Mouse (Mus musculus): ENCODE results near the gene Tmprss6. TPM values are rescaled to one million over a fixed set of nuclear protein-coding genes. Genes with fewer than 3 reads are reported as not detected.

The Tmprss6 gene
- total RNA-seq, 2 experiments from 2014 or later = 0.87 TPM; not detected in 1

DNA sequence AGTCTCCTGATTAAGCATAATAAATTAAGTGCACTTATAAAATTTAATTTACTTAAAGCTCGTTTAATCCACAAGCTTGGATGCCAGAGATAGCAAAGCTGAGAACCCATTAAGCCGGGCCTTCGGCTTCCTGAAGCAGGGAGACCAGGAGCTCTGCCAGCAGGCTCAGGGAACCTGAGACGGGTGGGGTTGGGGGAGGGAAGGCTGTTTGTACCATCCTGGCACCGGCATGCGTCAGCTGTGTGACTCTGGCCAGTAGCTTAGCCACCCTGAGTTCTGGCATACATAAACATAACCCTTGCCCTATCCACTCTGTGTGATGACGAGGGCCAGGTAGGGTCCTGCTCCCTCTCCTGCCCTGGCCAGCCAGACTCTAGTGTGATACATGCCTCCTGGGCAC is 12.4 kb downstream of the Tmprss6 start:
- no peak overlapping the region for H3K27ac ChIP-seq
- DNase-seq (ENCODE audit: extremely low spot score in 1 of 2, low spot score in 2 of 2) = no peak
- H3K4me3 ChIP-seq = no peak overlapping the region
- no peak for TF ChIP-seq CTCF (IDR thresholded peaks at IDR 0.05)
- intact Hi-C loops (cut with DNase I) = no loop called here

DNA sequence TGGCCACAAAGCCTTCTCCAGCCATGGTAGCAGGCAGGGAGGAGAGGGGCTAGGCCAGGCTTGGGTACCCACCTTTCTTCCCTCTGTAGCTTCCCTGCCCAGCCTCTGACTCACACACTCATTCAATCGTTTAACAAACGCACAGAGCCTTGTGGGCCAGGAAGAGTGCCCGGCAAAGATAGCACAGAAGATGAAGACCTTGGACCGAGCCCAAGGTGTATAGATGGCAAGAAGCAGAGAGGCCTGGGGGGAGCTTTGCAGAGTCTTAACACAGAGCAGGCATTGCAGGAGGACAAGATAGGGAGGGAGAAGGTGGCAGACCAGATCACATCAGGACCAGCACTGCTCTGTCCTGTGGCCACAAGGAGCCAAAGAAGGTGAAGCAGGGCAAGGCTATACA is 13.3 kb downstream of the Tmprss6 start:
- TF ChIP-seq CTCF (IDR thresholded peaks at IDR 0.05) = no peak
- intact Hi-C loops (cut with DNase I) = no loop called here
- DNase-seq (ENCODE audit: extremely low spot score in 1 of 2, low spot score in 2 of 2) = no peak
- no peak overlapping the region for H3K27ac ChIP-seq
- no peak overlapping the region for H3K4me3 ChIP-seq

DNA sequence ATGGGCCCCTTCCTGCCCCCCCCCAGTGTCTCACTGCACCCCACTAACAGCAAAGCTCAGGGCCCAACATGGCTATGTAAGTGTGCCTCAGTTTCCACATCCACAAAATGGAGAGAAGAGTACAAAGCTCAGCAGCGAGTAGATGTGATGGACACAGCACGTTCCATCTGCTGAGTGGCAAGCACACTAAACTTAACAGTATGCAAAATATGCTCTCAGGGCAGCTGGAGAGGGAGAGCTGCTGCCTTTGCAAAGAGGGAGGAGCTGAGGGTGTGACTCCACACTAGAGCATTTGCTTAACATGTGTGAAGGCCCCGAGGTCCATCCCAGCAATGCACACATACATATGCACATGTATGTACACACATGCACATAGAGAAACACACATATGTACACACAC is 15.5 kb downstream of the Tmprss6 start:
- intact Hi-C loops (cut with DNase I) = no loop called here
- Histone ChIP-seq H3K27ac (no peak overlapping the region), H3K4me3 (no peak overlapping the region)
- no peak for DNase-seq (ENCODE audit: extremely low spot score in 1 of 2, low spot score in 2 of 2)
- no peak for TF ChIP-seq CTCF (IDR thresholded peaks at IDR 0.05)

DNA sequence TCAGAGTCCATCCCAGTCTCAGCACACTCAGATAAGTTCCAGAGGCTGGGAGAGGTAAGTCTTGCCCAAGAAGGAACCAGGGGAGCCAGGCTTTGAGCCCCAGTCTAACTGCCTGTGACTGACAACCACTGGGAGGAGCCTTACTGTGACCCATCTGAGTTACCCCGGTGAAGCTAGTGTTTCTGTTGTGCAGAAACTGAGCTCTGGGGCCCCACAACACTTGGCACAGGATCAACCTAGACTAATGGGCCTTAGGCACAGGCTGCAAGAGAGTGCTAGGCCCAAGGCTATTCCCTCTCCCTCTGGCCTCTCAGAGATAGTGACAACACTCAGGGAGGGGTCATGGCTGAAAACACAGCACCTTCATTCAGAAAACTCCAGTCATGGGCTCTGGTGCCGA is 17.2 kb downstream of the Tmprss6 start:
- H3K4me3 ChIP-seq = no peak overlapping the region
- no peak for DNase-seq (ENCODE audit: extremely low spot score in 1 of 2, low spot score in 2 of 2)
- intact Hi-C loops (cut with DNase I) = no loop called here
- no peak overlapping the region for H3K27ac ChIP-seq
- no peak for TF ChIP-seq CTCF (IDR thresholded peaks at IDR 0.05)

DNA sequence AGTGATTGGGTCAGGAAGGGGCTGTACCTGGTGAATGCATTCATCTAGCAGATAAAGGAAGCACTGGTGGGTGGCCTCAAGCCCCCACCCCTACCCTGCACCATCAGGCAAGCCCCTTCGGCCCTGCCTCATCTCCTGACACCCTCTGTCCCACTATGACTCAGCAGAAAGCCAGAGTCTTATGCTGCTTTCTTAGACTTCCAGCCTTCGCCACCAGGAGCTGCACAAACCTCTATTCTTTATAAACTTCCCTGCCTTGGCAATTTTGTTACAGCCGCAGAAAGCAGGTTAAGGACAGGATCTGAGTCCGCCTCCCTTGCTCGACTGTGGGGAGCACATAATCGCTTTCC is 18.0 kb downstream of the Tmprss6 start:
- intact Hi-C loops (cut with DNase I) = no loop called here
- TF ChIP-seq CTCF (IDR thresholded peaks at IDR 0.05) = no peak; the same call in 1 of the 2 replicates

DNA sequence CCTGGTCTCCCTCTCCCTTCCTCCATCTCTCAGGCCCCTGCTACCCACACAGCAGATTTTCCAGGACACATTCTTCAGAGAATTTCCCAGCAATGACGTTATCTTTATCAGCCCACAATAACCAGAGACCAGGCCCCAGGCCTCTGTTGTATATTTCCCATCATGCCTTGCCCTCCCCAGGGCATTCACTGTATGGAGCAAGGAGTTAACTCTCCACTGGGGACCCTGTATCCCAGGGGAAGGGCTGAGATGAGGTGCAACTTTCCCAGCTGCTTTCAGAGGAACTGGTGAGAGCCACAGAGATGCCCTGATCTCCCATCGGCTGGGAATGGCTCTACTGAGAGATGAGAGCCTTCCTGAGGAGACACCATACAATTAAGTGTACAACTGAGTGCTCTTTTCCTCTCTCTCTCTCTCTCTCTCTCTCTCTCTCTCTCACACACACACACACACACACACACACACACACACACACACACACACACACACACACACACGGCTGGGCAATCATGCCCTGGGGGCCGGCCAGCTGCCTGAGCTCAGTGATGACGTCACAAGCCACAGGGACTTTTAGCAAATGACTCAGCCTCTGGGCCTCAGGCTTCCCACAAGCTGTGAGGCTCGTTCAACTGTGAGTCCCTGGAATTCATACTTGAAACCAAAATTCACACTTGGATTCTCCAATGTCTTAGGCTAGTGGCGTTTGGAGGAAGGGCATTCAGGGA is 18.6 kb downstream of the Tmprss6 start:
- Histone ChIP-seq H3K4me3 (no peak overlapping the region), H3K27ac (peak overlapping the region; percentile 63; the same call in 1 of the 2 replicates)
- no peak for DNase-seq (ENCODE audit: extremely low spot score in 1 of 2, low spot score in 2 of 2)
- intact Hi-C loops (cut with DNase I) = loop anchor here (5.0 to 10.0 kb wide), 2 partner anchors 62 to 295 kb away; no protein-coding TSS in a partner anchor
- TF ChIP-seq CTCF (IDR thresholded peaks at IDR 0.05) = no peak

More for the DNA sequence above, 18.0 kb downstream of the Tmprss6 start:
- H3K27ac ChIP-seq = peak overlapping the region; percentile 47; the same call in 1 of the 2 replicates
- no peak for DNase-seq (ENCODE audit: extremely low spot score in 1 of 2, low spot score in 2 of 2)
- no peak overlapping the region for H3K4me3 ChIP-seq

DNA sequence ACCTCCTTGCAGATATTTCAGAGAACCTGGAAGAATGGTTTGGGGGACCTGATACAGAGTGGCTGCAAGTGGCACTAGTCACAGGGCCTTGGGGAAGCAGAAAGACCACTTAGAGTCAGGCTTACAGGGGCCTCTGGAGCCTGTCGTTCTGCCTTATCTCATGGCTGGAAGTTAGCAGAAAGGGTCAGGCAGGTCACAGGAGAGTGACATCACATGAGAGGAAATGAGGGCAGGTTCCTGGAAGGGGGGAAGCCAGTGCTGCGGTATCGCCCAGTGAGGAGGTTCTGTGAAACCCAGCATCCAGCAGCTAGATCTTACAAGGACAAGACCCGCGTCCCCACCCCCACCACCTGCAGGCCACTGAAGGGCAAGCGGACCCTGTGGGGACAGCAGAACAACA is 19.3 kb downstream of the Tmprss6 start:
- Histone ChIP-seq H3K4me3 (no peak overlapping the region), H3K27ac (no peak overlapping the region)
- no peak for DNase-seq (ENCODE audit: extremely low spot score in 1 of 2, low spot score in 2 of 2)
- intact Hi-C loops (cut with DNase I) = loop anchor here (5.0 to 10.0 kb wide), 2 partner anchors 63 to 296 kb away; no protein-coding TSS in a partner anchor
- TF ChIP-seq CTCF (IDR thresholded peaks at IDR 0.05) = no peak

DNA sequence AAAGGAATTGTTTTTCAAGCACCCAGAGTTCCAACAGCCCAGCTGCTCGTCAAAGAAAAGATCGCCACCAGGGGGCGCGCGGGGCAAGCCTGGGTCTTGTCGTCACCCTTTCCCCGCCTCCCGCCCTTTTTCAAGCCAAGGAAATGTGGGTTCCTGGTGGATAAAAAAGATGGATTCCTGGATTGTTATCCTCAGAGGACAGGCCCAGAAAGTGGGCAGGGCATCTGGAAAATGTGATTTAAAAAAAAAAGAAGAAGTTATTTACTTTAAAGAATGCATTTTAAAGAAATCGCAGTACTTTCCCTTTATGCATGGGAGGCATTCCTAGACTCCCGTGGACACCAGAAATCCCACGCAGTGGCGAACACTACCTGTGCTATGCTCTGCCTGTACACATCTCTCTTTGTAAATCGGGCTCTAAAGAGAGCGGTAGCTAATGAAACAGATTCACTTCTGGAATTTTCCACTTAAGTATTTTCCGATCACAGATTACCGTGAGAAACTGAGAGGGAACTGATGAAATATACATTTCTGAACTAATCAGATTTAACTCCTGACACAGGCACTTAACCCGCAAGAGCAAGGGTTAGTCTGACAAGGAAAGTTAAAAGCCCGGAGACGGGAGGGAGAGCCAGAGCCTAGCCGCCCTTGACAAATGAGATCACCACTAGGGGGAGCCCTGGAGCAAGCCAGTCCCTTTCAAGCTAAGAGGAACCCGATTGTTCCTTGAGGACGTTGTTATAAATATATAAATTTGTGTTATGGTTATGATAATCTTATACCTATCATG is 20.5 kb downstream of the Tmprss6 start:
- peak; percentile 92 for TF ChIP-seq CTCF (IDR thresholded peaks at IDR 0.05)
- DNase-seq (ENCODE audit: extremely low spot score in 1 of 2, low spot score in 2 of 2) = peak; percentile 91 to 95
- Histone ChIP-seq H3K27ac (peak overlapping the region; percentile 89), H3K4me3 (peak overlapping the region; percentile 48)
- intact Hi-C loops (cut with DNase I) = loop anchor here (1.0 to 10.0 kb wide), 5 partner anchors 64 to 297 kb away; partner anchors contain the start of gene Sstr3

DNA sequence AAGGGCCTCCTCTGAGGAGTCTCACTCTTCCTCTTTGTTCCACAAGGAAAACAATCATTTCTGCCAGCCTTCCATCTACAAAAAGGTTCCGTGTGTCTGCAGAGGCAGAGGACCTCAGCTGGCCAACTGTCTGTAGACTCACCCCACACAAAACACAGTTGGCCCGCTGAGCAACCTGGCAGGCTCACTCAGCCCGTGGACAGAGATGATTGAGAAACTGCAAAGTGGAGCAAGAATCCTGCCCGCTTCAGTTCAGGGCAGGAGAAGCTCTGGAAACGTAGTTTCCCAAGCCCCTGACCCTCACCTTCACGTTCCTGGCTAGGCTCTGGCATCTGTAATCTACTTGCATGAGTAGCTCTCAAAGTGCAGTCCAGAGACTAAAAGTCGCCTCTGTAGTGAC is 21.3 kb downstream of the Tmprss6 start:
- intact Hi-C loops (cut with DNase I) = loop anchor here (2.0 to 10.0 kb wide), 3 partner anchors 65 to 298 kb away; partner anchors contain the start of gene Sstr3
- TF ChIP-seq CTCF (IDR thresholded peaks at IDR 0.05) = no peak
- Histone ChIP-seq H3K27ac (peak overlapping the region; percentile 16; the same call in 1 of the 2 replicates), H3K4me3 (no peak overlapping the region)
- DNase-seq (ENCODE audit: extremely low spot score in 1 of 2, low spot score in 2 of 2) = no peak

DNA sequence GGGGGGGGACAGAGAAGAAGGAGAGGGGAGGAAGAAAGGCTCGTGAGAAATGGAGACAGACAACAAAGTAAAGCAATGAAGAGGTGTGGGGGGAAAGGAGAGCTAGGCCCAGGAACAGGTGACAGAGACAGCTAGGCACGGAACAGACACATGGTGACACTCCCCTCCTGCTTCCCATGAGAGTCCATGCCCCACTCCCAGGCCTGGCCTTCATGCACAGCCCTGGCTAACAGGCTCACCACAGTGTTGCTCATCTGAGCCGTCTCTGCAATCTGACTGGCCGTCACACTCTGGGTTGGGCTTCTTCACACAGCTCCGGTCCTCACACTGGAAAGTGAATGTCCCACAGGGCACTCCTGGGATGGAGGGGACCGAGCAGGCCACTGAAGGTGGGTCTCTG is 24.6 kb downstream of the Tmprss6 start:
- no peak overlapping the region for H3K27ac ChIP-seq
- no peak for TF ChIP-seq CTCF (IDR thresholded peaks at IDR 0.05)
- DNase-seq (ENCODE audit: extremely low spot score in 1 of 2, low spot score in 2 of 2) = no peak
- intact Hi-C loops (cut with DNase I) = loop anchor here (10.0 kb wide), 1 partner anchor 301 kb away; no protein-coding TSS in a partner anchor
- no peak overlapping the region for H3K4me3 ChIP-seq

DNA sequence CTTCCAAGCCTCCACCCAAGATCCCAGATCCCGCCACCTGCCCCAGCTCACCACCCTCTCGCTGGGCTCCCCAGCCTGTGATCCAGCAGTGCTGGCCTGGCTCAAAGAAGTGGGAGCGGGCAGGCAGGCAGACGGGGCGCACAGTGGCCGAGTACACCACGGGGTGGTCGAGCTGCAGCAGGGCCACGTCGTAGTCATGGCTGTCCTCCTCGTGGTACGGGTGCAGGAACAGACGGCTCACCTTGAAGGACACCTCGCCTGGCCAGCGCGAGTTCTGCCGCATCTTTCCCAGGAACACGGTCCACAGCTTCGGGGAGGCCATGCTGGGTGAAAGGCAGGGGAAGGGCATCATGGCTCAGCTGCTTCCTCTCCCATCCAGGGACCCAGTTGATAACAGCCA is 26.2 kb downstream of the Tmprss6 start:
- Histone ChIP-seq H3K27ac (no peak overlapping the region), H3K4me3 (no peak overlapping the region)
- DNase-seq (ENCODE audit: extremely low spot score in 1 of 2, low spot score in 2 of 2) = no peak
- TF ChIP-seq CTCF (IDR thresholded peaks at IDR 0.05) = no peak
- intact Hi-C loops (cut with DNase I) = loop anchor here (10.0 kb wide), 1 partner anchor 303 kb away; no protein-coding TSS in a partner anchor

DNA sequence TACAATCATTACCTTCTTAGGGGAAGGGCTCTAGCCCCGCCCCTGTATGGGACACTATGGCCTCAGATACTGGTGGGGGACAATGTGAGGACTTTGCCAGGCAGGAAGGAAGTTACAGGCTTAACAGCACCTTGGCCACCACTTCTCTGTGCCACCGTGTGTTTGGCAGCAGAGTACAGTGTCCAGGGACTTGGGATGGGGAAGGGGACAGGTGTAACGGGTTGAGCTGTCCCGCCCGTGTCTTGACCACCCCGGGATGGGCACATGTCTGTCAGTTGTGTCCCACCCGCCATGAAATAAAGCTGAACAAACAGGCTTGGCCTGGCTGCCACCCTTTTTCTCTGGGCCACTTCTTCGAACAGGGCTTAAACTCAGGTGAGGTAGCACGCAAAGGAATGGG is 29.5 kb downstream of the Tmprss6 start:
- TF ChIP-seq CTCF (IDR thresholded peaks at IDR 0.05) = no peak
- intact Hi-C loops (cut with DNase I) = loop anchor here (10.0 kb wide), 1 partner anchor 276 kb away; the partner anchor contains the start of gene Elfn2
- no peak overlapping the region for H3K4me3 ChIP-seq
- no peak for DNase-seq (ENCODE audit: extremely low spot score in 1 of 2, low spot score in 2 of 2)
- peak overlapping the region; percentile 24; the same call in 1 of the 2 replicates for H3K27ac ChIP-seq

All from left cerebral cortex, adult 2 months (tissue).